Mouse (Mus musculus): ENCODE measurements at regions not wholly inside any gene's neighbourhood (a gene's known extent, or its start where the extent isn't known, plus 50 kb on each side); places are given as distances from the start of the nearest gene placed in this dataset.

- DNase-seq (ENCODE audit: extremely low spot score in 1 of 2, low spot score in 1 of 2) = no peak
These were observed 601.7 kb upstream of the Tenm3 start for GRCm38 (mm10) chr8:49445444-49445843.

GRCm38 (mm10) chr8:49441270-49441669 is 597.5 kb upstream of the Tenm3 start:
- DNase-seq (ENCODE audit: extremely low spot score in 1 of 2, low spot score in 1 of 2) = no peak

GRCm38 (mm10) chr8:49396519-49396918 is 552.8 kb upstream of the Tenm3 start:
- no peak for DNase-seq (ENCODE audit: extremely low spot score in 1 of 2, low spot score in 1 of 2)

- no peak for DNase-seq (ENCODE audit: extremely low spot score in 1 of 2, low spot score in 1 of 2)
These were observed 551.3 kb upstream of the Tenm3 start for GRCm38 (mm10) chr8:49395029-49395428.

GRCm38 (mm10) chr8:49389525-49389924 is 545.8 kb upstream of the Tenm3 start:
- no peak for DNase-seq (ENCODE audit: extremely low spot score in 1 of 2, low spot score in 1 of 2)

GRCm38 (mm10) chr8:49387587-49387986 is 543.8 kb upstream of the Tenm3 start:
- DNase-seq (ENCODE audit: extremely low spot score in 1 of 2, low spot score in 1 of 2) = no peak

- no peak for DNase-seq (ENCODE audit: extremely low spot score in 1 of 2, low spot score in 1 of 2)
These were observed 528.9 kb upstream of the Tenm3 start for GRCm38 (mm10) chr8:49372686-49373085.

GRCm38 (mm10) chr8:49362682-49363081 is 518.9 kb upstream of the Tenm3 start:
- no peak for DNase-seq (ENCODE audit: extremely low spot score in 1 of 2, low spot score in 1 of 2)

- no peak for DNase-seq (ENCODE audit: extremely low spot score in 1 of 2, low spot score in 1 of 2)
These were observed 517.7 kb upstream of the Tenm3 start for GRCm38 (mm10) chr8:49361443-49361842.

GRCm38 (mm10) chr8:49360121-49360520 is 516.4 kb upstream of the Tenm3 start:
- DNase-seq (ENCODE audit: extremely low spot score in 1 of 2, low spot score in 1 of 2) = no peak

GRCm38 (mm10) chr8:49359671-49360070 is 515.9 kb upstream of the Tenm3 start:
- no peak for DNase-seq (ENCODE audit: extremely low spot score in 1 of 2, low spot score in 1 of 2)

- peak in 1 of 2 experiments; percentile 19 for DNase-seq (ENCODE audit: extremely low spot score in 1 of 2, low spot score in 1 of 2)
These were observed 504.9 kb upstream of the Tenm3 start for GRCm38 (mm10) chr8:49348602-49349001.

- DNase-seq (ENCODE audit: extremely low spot score in 1 of 2, low spot score in 1 of 2) = no peak
These were observed 495.0 kb upstream of the Tenm3 start for GRCm38 (mm10) chr8:49338716-49339115.

GRCm38 (mm10) chr8:49326980-49327379 is 483.2 kb upstream of the Tenm3 start:
- no peak for DNase-seq (ENCODE audit: extremely low spot score in 1 of 2, low spot score in 1 of 2)

- DNase-seq (ENCODE audit: extremely low spot score in 1 of 2, low spot score in 1 of 2) = no peak
These were observed 477.7 kb upstream of the Tenm3 start for GRCm38 (mm10) chr8:49321404-49321803.

GRCm38 (mm10) chr8:49313483-49314278 is 469.9 kb upstream of the Tenm3 start:
- no peak for DNase-seq (ENCODE audit: extremely low spot score in 1 of 2, low spot score in 1 of 2)

GRCm38 (mm10) chr8:49312816-49313215 is 469.1 kb upstream of the Tenm3 start:
- DNase-seq (ENCODE audit: extremely low spot score in 1 of 2, low spot score in 1 of 2) = no peak

GRCm38 (mm10) chr8:49282401-49282800 is 438.6 kb upstream of the Tenm3 start:
- DNase-seq (ENCODE audit: extremely low spot score in 1 of 2, low spot score in 1 of 2) = no peak

- DNase-seq (ENCODE audit: extremely low spot score in 1 of 2, low spot score in 1 of 2) = no peak
These were observed 437.5 kb upstream of the Tenm3 start for GRCm38 (mm10) chr8:49281254-49281653.

- DNase-seq (ENCODE audit: extremely low spot score in 1 of 2, low spot score in 1 of 2) = no peak
These were observed 430.3 kb upstream of the Tenm3 start for GRCm38 (mm10) chr8:49274031-49274430.

- DNase-seq (ENCODE audit: extremely low spot score in 1 of 2, low spot score in 1 of 2) = no peak
These were observed 429.4 kb upstream of the Tenm3 start for GRCm38 (mm10) chr8:49273109-49273508.

- DNase-seq (ENCODE audit: extremely low spot score in 1 of 2, low spot score in 1 of 2) = no peak
These were observed 419.7 kb upstream of the Tenm3 start for GRCm38 (mm10) chr8:49263416-49263815.

- no peak for DNase-seq (ENCODE audit: extremely low spot score in 1 of 2, low spot score in 1 of 2)
These were observed 419.0 kb upstream of the Tenm3 start for GRCm38 (mm10) chr8:49262797-49263196.
